Mouse (Mus musculus) spleen, postnatal 4 days (tissue): ENCODE data around the gene Card9.

Experiments
- DNase-seq, 2 experiments: peaks; one replicate each; pipeline ENCODE4 v3.0.0; 2022; ENCODE audit warnings: low spot score in 2 of 2

Gene Card9

GRCm38 (mm10) chr2:26362991-26363390 lies 2.3 kb upstream of the Card9 start:
- no peak for DNase-seq

DNA sequence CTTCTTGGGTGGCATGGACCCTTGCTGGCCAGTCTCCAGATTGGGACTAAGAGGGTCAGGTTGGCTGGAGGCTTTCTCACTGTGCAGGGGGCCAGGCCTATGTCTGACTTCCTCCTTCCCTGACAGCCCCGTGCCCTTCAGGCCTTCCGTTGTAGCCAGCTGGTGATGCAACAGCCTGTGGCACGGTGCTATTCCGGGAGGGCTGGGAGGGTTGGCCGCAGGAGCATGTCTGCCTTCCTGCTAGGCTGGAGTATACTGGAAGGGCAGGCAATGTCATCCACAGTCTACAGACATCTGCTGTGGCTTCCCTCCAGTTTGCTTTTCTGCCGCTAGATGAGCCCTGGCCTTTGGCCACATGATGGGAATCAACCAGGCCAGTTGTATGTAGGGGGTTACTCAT lies 735 bp downstream of the Card9 start:
- DNase-seq, result no peak

GRCm38 (mm10) chr2:26358667-26359320 lies 1.9 kb downstream of the Card9 start:
- DNase-seq, result no peak

DNA sequence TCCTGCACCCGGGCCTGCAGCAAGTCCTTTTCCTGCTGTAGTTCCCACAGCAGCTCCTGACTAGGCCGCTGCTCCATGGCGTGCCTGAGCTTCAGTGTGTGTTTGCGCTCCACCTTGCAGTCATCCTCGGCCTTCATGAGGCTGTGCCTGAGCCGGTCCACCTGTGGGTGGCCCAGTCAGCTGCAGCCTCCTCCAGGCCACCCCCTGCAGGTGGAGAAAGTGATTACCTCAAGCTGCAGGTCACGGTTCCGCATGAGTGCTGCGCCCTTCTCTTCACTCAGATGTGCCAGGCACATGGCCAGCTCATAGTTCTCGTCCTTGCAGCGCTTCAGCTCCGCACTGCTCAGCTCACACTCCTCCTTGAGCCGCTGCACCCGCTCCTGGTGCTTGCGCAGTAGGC lies 3.2 kb downstream of the Card9 start:
- DNase-seq, result no peak

- no peak for DNase-seq
Measured at GRCm38 (mm10) chr2:26356678-26357077, 4.0 kb downstream of the Card9 start.

DNA sequence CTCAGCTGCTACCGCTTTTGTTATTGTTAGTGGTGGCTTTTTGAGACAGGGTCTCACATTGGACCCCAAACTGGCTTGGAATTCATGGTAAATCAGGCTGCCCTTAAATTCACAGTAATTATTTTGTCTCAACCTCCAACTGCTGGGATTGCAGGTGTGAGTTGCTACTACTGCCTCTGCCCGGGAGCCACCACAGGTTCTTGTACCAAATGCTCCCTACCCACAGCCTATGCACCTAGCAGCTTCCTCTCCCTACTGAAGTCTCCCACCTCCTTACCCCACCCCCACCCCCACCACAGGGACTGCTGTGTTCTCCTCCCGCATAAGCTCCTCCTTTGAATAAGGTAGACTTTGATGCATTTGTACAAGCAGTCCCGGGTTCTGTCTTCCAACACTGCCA lies 4.5 kb downstream of the Card9 start:
- no peak for DNase-seq

- no peak for DNase-seq
Measured at GRCm38 (mm10) chr2:26354401-26354800, 6.3 kb downstream of the Card9 start.

- DNase-seq, result no peak
Measured at GRCm38 (mm10) chr2:26353066-26353980, 7.4 kb downstream of the Card9 start.

DNA sequence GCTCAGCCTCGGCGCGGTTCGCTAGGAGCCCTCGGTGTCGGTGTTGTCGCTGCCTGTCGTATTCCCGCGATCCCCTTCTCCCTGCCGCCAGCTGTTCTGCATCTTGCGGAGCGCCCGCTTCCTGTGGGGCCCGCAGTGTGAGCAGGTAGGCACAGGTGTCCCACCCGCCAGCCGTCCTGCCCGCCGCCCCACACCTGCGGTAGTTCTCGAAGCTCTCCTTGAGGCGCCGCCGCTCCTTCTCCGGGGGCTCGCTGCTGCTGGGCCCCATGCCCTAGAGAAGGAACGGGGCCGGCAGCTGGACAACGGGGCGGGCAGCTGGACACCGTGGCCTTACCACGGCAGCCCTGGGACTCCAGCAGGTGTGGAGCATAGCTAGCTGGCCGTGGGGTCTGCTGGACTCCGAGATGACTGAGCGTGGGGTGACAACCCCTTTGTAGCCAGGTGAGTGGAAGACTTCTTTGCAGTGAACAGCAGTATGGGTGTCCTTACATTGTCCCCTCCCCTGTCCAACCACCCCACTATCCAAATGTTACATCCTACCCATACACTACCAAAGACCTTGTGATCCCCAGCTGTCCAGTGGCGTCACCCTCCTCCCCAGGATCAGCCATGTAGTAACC lies 8.3 kb downstream of the Card9 start:
- peak; percentile 29 to 78 for DNase-seq

GRCm38 (mm10) chr2:26351358-26352290 lies 9.1 kb downstream of the Card9 start, which contains the start of gene Dnlz:
TSS of gene Dnlz (minus strand) at chr2:26352110.
- peak; percentile 92 to 96 for DNase-seq

GRCm38 (mm10) chr2:26348241-26348640 lies 12.5 kb downstream of the Card9 start:
- no peak for DNase-seq

DNA sequence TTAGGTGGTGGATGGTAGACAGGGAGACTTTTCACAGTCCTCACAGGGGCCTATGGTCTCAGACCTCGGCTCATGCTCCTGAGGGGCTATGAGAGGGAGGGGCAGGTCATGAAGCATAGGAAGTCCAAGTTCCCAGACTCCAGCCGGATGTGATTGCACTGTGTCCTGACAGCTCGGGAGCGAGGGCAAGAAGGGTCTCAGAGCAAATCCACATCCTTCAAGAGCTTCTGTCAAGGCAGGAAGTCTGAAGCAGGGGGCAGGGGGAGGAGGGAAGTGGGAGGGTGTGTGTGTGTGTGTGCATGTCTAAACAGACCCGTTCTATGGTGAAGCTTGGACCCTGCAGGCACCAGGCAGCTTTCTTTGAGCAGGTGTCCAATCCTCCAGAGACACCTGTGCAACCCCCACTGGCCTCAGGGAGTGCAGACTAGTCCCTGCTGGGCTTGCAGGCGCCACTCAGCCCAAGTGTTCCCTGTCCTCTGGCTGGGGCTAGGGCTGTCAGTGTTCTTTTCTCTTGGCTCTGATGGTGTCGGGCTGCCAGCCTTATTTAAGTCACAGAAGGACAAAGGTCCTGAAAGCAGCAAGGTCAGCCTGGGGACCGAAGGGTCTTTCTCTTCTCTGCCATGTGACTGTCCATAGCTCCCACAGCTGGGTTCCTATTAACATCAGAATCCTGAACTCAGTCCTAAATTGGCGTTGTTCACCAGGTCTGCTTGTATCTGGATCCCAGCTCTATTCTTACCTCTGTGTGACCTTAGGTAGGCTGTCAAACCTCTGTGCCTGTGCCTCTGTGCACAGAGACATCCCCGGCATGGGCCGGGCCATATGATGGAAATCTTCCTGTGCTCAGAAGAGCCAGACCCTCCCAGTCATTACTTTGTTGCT lies 17.9 kb downstream of the Card9 start:
- DNase-seq, result no peak

GRCm38 (mm10) chr2:26342044-26342443 lies 18.7 kb downstream of the Card9 start:
- DNase-seq, result peak in 1 of 2 experiments; percentile 12

- DNase-seq, result no peak
Measured at GRCm38 (mm10) chr2:26341510-26341981, 19.2 kb downstream of the Card9 start.

DNA sequence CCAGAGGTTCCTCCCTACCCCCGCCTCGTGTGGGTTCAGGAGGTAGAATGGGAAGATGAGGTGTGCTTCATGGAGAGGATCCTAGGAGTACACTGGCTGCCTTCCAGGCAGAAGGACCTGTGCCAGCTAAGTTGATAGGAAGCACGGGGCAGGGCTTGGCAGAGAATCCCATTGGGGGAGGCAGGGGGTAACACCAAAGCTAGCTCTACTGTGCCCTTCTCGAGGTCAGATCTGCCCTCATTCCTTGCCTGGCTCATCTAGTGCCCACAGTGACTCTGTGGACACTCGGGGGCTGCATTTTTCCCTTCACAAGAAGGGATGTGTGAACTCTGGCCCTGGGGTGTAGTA lies 21.5 kb downstream of the Card9 start:
- no peak for DNase-seq

GRCm38 (mm10) chr2:26338302-26339203 lies 22.2 kb downstream of the Card9 start:
- DNase-seq, result no peak

GRCm38 (mm10) chr2:26330702-26331101 lies 30.0 kb downstream of the Card9 start:
- no peak for DNase-seq

GRCm38 (mm10) chr2:26330056-26330468 lies 30.7 kb downstream of the Card9 start:
- DNase-seq, result no peak

GRCm38 (mm10) chr2:26329402-26329801 lies 31.3 kb downstream of the Card9 start:
- no peak for DNase-seq
